Mouse (Mus musculus) stomach, postnatal 0 days (tissue): ENCODE data around the gene Gli1. TPM values are rescaled to one million over a fixed set of nuclear protein-coding genes. Genes with fewer than 3 reads are reported as not detected.
A peak's percentile ranks its signal among the peaks of the same experiment; 100 is the strongest.

Experiments
- ATAC-seq: fragments of 200-750 bp; cut with Nextera tagmentation; 2 replicates; pipeline ENCODE4 v1.8.0; 2017; ENCODE audit not compliant: low FRiP score, low TSS enrichment
- DNase-seq: peaks from one replicate; pipeline ENCODE4 v3.0.0-alpha.2; 2016; ENCODE audit warnings: low spot score
- H3K27ac ChIP-seq: fragments of 300-500 bp; sonication (generic); replicated peaks from 2 replicates; pipeline ENCODE4 v1.5.1; 2014; ENCODE audit warnings: mild to moderate bottlenecking, control low read depth
- H3K27me3 ChIP-seq: fragments of 300-500 bp; sonication (generic); 2 replicates; pipeline ENCODE4 v1.6.1; 2014; ENCODE audit warnings: low read length; ENCODE audit not compliant: control insufficient read depth, insufficient read depth
- H3K36me3 ChIP-seq: fragments of 300-500 bp; sonication (generic); 2 replicates; pipeline ENCODE4 v1.6.1; 2014; ENCODE audit warnings: low read length, mixed read lengths; ENCODE audit not compliant: control insufficient read depth, insufficient read depth
- H3K4me1 ChIP-seq: fragments of 300-500 bp; sonication (generic); replicated peaks from 2 replicates; pipeline ENCODE4 v1.6.1; 2014; ENCODE audit warnings: antibody characterized with exemption; ENCODE audit not compliant: control insufficient read depth, insufficient read depth
- H3K4me2 ChIP-seq: fragments of 300-500 bp; sonication (generic); replicated peaks from 2 replicates; pipeline ENCODE4 v1.6.1; 2014; ENCODE audit warnings: low read depth, mild to moderate bottlenecking, control low read depth, moderate library complexity
- H3K4me3 ChIP-seq: fragments of 300-500 bp; sonication (generic); 2 replicates; pipeline ENCODE4 v1.5.1; 2014; ENCODE audit warnings: low read depth, low read length, control low read depth
- H3K9ac ChIP-seq: fragments of 300-500 bp; sonication (generic); 2 replicates; pipeline ENCODE4 v1.6.1; 2014; ENCODE audit warnings: mild to moderate bottlenecking, low read length, control low read depth, mixed read lengths
- H3K9me3 ChIP-seq: fragments of 300-500 bp; sonication (generic); 2 replicates; pipeline ENCODE4 v1.6.1; 2016; ENCODE audit warnings: low read length; ENCODE audit not compliant: control insufficient read depth
- CTCF ChIP-seq: IDR thresholded peaks from 2 replicates; pipeline ENCODE4 v1.5.1; 2016; ENCODE audit warnings: antibody characterized with exemption, low read depth, mild to moderate bottlenecking, moderate library complexity
- EP300 ChIP-seq: optimal IDR thresholded peaks from 2 replicates; pipeline ENCODE3; 2016; ENCODE audit warnings: antibody characterized with exemption
- WGBS: fragments of 180-500 bp; shearing (Covaris S2); extraction: QIAGEN DNeasy Blood & Tissue Kit; methylation state at CpG from one replicate; pipeline ENCODE4 v1.1.7; 2014; 5-methylcytosine and 5-hydroxymethylcytosine counted together
- polyA plus RNA-seq: library from polyadenylated mRNA; unstranded; fragments of >200 nt; fragmentation: Nextera tagmentation; extraction: Ambion mirVana; gene quantifications from 2 replicates; pipeline ENCODE4 v1.2.1, GENCODE M21; 2015

Gli1 gene
- polyA plus RNA-seq, 1 experiment from 2014 or later: 2.3 TPM

- Histone ChIP-seq H3K4me3 (no peak overlapping the region), H3K4me1 (no peaks in the 10 kb centered on the region), H3K36me3 (no peaks in the 10 kb centered on the region), H3K27me3 (no peaks in the 10 kb centered on the region), H3K9me3 (no peaks in the 10 kb centered on the region), H3K27ac (no peak overlapping the region), H3K9ac (no peak overlapping the region), H3K4me2 (no peak overlapping the region)
- WGBS: 68% methylated on average over 1 of the region's 1 CpGs
- TF ChIP-seq EP300 (no peak), CTCF (no peak)
- ATAC-seq: no peak
- DNase-seq: no peak
Measured at GRCm38 (mm10) chr10:127335271-127335670, 6.5 kb downstream of the Gli1 start.

GRCm38 (mm10) chr10:127333152-127333551 is 8.6 kb downstream of the Gli1 start:
- H3K27ac ChIP-seq: no peak overlapping the region
- H3K4me1 ChIP-seq: no peaks in the 10 kb centered on the region
- ATAC-seq: no peak
- no peak overlapping the region for H3K9ac ChIP-seq
- H3K36me3 ChIP-seq: no peaks in the 10 kb centered on the region
- H3K4me2 ChIP-seq: no peak overlapping the region
- no peak for TF ChIP-seq EP300
- peak; percentile 62 for TF ChIP-seq CTCF
- no peak for DNase-seq
- WGBS: 65% methylated on average over 5 of the region's 5 CpGs
- no peaks in the 10 kb centered on the region for H3K9me3 ChIP-seq
- no peaks in the 10 kb centered on the region for H3K27me3 ChIP-seq
- no peak overlapping the region for H3K4me3 ChIP-seq

- Histone ChIP-seq H3K27me3 (no peaks in the 10 kb centered on the region), H3K9me3 (no peaks in the 10 kb centered on the region), H3K4me3 (no peak overlapping the region), H3K36me3 (no peaks in the 10 kb centered on the region), H3K9ac (no peak overlapping the region), H3K4me1 (no peaks in the 10 kb centered on the region), H3K4me2 (no peak overlapping the region), H3K27ac (no peak overlapping the region)
- TF ChIP-seq EP300 (no peak), CTCF (peak; percentile 44)
- ATAC-seq: no peak
- WGBS: 51% methylated on average over 30 of the region's 31 CpGs
- no peak for DNase-seq
Measured at GRCm38 (mm10) chr10:127332211-127332874, 9.4 kb downstream of the Gli1 start.

GRCm38 (mm10) chr10:127330212-127330611 is 11.6 kb downstream of the Gli1 start:
- DNase-seq (no peak), ATAC-seq (no peak)
- no peak overlapping the region for H3K4me3 ChIP-seq
- no peak overlapping the region for H3K27ac ChIP-seq
- no peak overlapping the region for H3K9ac ChIP-seq
- no peaks in the 10 kb centered on the region for H3K9me3 ChIP-seq
- H3K4me2 ChIP-seq: no peak overlapping the region
- H3K27me3 ChIP-seq: no peaks in the 10 kb centered on the region
- WGBS: 73% methylated on average over 7 of the region's 7 CpGs
- H3K36me3 ChIP-seq: no peaks in the 10 kb centered on the region
- no peak for TF ChIP-seq EP300
- TF ChIP-seq CTCF: no peak
- peaks cover 10% of the 10 kb centered on the region; the same call in 1 of the 2 replicates for H3K4me1 ChIP-seq

GRCm38 (mm10) chr10:127327461-127328145 is 14.2 kb downstream of the Gli1 start:
- Histone ChIP-seq H3K27ac (no peak overlapping the region), H3K4me3 (no peak overlapping the region), H3K9ac (no peak overlapping the region), H3K4me2 (no peak overlapping the region), H3K4me1 (peaks cover 10% of the 10 kb centered on the region; the same call in 1 of the 2 replicates), H3K27me3 (no peaks in the 10 kb centered on the region), H3K9me3 (no peaks in the 10 kb centered on the region), H3K36me3 (no peaks in the 10 kb centered on the region)
- no peak for DNase-seq
- TF ChIP-seq EP300 (no peak), CTCF (no peak)
- no peak for ATAC-seq
- WGBS: 57% methylated on average over 18 of the region's 18 CpGs

- peak overlapping the region; percentile 97 for H3K4me2 ChIP-seq
- DNase-seq (no peak), ATAC-seq (0 out of 2 replicates have a peak, but pooled peaks have one; percentile 1)
- H3K9me3 ChIP-seq: no peaks in the 10 kb centered on the region
- H3K9ac ChIP-seq: peak overlapping the region; percentile 62
- no peak overlapping the region for H3K27ac ChIP-seq
- peaks cover 10% of the 10 kb centered on the region; the same call in 1 of the 2 replicates for H3K4me1 ChIP-seq
- TF ChIP-seq EP300 (no peak), CTCF (no peak)
- no peaks in the 10 kb centered on the region for H3K36me3 ChIP-seq
- peak overlapping the region; percentile 50 for H3K4me3 ChIP-seq
- no peaks in the 10 kb centered on the region for H3K27me3 ChIP-seq
- WGBS: 9% methylated on average over 29 of the region's 29 CpGs
Measured at GRCm38 (mm10) chr10:127326828-127327227, 14.9 kb downstream of the Gli1 start.
